Mouse (Mus musculus) myocyte (in vitro differentiated cells): ENCODE results near the gene Acbd4. TPM values are rescaled to one million over a fixed set of nuclear protein-coding genes. Genes with fewer than 3 reads are reported as not detected.
A peak's percentile ranks its signal among the peaks of the same experiment; 100 is the strongest.

Experiments used
- H3K27me3 ChIP-seq: one replicate; pipeline ENCODE4 v1.6.1; 2011; ENCODE audit not compliant: control insufficient read depth, insufficient read depth, insufficient read length
- H3K36me3 ChIP-seq: one replicate; pipeline ENCODE4 v1.6.1; 2011; ENCODE audit not compliant: control insufficient read depth, insufficient read depth
- H3K4me2 ChIP-seq: one replicate; pipeline ENCODE4 v1.6.1; 2011; ENCODE audit warnings: low read depth, control low read depth
- H3K4me3 ChIP-seq: one replicate; pipeline ENCODE4 v1.5.1; 2011; ENCODE audit warnings: mild to moderate bottlenecking, control low read depth, moderate library complexity
- H3K79me2 ChIP-seq: one replicate; pipeline ENCODE4 v1.6.1; 2011; ENCODE audit not compliant: control insufficient read depth, insufficient read depth
- H3ac ChIP-seq: one replicate; pipeline ENCODE4 v1.6.1; 2011; ENCODE audit not compliant: control insufficient read depth, insufficient read length
- CEBPB ChIP-seq: IDR thresholded peaks from 2 replicates; pipeline ENCODE4 v1.6.1; 2011; ENCODE audit warnings: mild to moderate bottlenecking, moderate library complexity; ENCODE audit not compliant: poor library complexity, insufficient read depth, severe bottlenecking
- E2F4 ChIP-seq: IDR thresholded peaks from one replicate; pipeline ENCODE4 v1.6.1; 2011; ENCODE audit warnings: mild to moderate bottlenecking, control low read depth, moderate library complexity; ENCODE audit not compliant: insufficient read depth
- MAX ChIP-seq: IDR thresholded peaks from one replicate; pipeline ENCODE4 v1.6.1; 2011; ENCODE audit warnings: low read depth, mild to moderate bottlenecking, control low read depth
- MYOD1 ChIP-seq, 3 experiments: IDR thresholded peaks; one replicate each; pipeline ENCODE4 v1.6.1; 2011; ENCODE audit warnings: control low read depth in 2 of 3, low read depth in 2 of 3, mild to moderate bottlenecking in 2 of 3, moderate library complexity in 1 of 3; ENCODE audit not compliant: insufficient read length in 2 of 3, control insufficient read depth in 1 of 3
- MYOG ChIP-seq, 3 experiments: IDR thresholded peaks; one replicate each; pipeline ENCODE4 v1.6.1; 2011; ENCODE audit warnings: control low read depth in 2 of 3, low read depth in 2 of 3, mild to moderate bottlenecking in 2 of 3; ENCODE audit not compliant: insufficient read length in 2 of 3, control insufficient read depth in 1 of 3, insufficient read depth in 1 of 3
- POLR2A ChIP-seq: IDR thresholded peaks from one replicate; pipeline ENCODE4 v1.6.1; 2011; ENCODE audit warnings: low read depth, mild to moderate bottlenecking, control low read depth, moderate library complexity; ENCODE audit not compliant: insufficient read length
- POLR2AphosphoS2 ChIP-seq: IDR thresholded peaks from one replicate; pipeline ENCODE4 v1.6.1; 2011; ENCODE audit warnings: low read depth, control low read depth; ENCODE audit not compliant: insufficient read length
- REST ChIP-seq: IDR thresholded peaks from one replicate; pipeline ENCODE4 v1.6.1; 2011; ENCODE audit warnings: mild to moderate bottlenecking, control low read depth, moderate library complexity; ENCODE audit not compliant: insufficient read depth, insufficient read length
- SRF ChIP-seq: IDR thresholded peaks from one replicate; pipeline ENCODE4 v1.6.1; 2011; ENCODE audit warnings: low read depth; ENCODE audit not compliant: control insufficient read depth, insufficient read length
- TCF12 ChIP-seq: IDR thresholded peaks from one replicate; pipeline ENCODE4 v1.6.1; 2011; ENCODE audit warnings: mild to moderate bottlenecking, control low read depth; ENCODE audit not compliant: poor library complexity, insufficient read depth, severe bottlenecking
- TCF3 ChIP-seq: IDR thresholded peaks from one replicate; pipeline ENCODE4 v1.6.1; 2011; ENCODE audit warnings: low read depth, control low read depth; ENCODE audit not compliant: insufficient read length
- USF1 ChIP-seq: IDR thresholded peaks from one replicate; pipeline ENCODE4 v1.6.1; 2011; ENCODE audit warnings: low read depth, mild to moderate bottlenecking, control low read depth, moderate library complexity
- polyA plus RNA-seq: library from polyadenylated mRNA; unstranded; fragments of >200 nt; fragmentation: generic; extraction: Trizol; gene quantifications from one replicate; pipeline ENCODE4 v1.2.1, GENCODE M21; 2012; ENCODE audit warnings: missing spikeins

Gene Acbd4
- polyA plus RNA-seq, 1 experiment, result 55.2 TPM

DNA sequence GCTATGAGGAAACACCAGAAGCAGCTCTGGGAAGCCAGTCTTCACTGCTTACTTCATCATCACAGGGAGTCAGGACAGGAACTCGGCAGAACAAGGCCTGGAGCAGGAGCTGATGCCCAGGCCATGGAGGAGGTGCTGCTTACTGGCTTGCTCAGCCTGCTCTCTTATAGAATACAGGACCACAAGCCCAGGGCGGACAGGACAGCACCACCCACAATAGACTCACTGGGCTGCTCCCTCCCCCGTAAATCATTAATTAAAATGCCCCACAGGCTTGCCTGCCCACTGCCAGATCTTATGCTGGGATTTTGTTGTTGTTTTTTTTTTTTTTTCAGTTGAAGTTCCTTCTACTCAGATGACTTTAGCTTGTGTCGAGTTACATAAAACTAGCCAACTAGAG lies 46.3 kb downstream of the Acbd4 start:
- no peak overlapping the region for H3K4me2 ChIP-seq
- no peaks in the 10 kb centered on the region for H3K36me3 ChIP-seq
- H3ac ChIP-seq, result no peak overlapping the region
- H3K4me3 ChIP-seq, result no peak overlapping the region
- no peaks in the 10 kb centered on the region for H3K27me3 ChIP-seq
- no peak for TF ChIP-seq SRF
- no peak for TF ChIP-seq MAX
- TF ChIP-seq POLR2AphosphoS2, result no peak
- TF ChIP-seq REST, result no peak
- no peak for TF ChIP-seq CEBPB
- TF ChIP-seq E2F4, result no peak
- no peaks in the 10 kb centered on the region for H3K79me2 ChIP-seq

DNA sequence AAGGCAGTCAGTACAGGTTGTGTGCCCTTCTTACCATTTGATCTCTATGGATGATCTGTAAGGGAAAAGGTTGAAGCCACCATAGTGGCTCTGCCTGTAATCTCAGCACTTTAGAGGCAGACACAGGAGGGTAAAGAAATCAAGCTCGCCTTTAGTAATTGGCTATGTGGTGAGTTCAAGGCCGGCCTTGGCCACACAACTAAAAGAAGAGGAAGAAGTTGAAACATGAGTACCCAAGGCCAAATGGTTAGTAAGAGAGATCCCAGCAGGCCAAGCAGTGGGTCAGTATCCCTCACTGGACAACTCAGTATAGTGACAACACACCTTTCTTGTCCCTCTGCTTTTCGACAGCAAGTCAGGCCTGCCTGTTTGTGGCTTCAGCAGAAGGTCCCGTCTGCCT lies 48.3 kb downstream of the Acbd4 start:
- H3K79me2 ChIP-seq, result no peaks in the 10 kb centered on the region

GRCm38 (mm10) chr11:103158621-103159478 lies 57.4 kb downstream of the Acbd4 start:
- no peaks in the 10 kb centered on the region for H3K36me3 ChIP-seq

More for the DNA sequence above, 48.3 kb downstream of the Acbd4 start:
- H3K27me3 ChIP-seq, result no peaks in the 10 kb centered on the region
- no peaks in the 10 kb centered on the region for H3K36me3 ChIP-seq
- no peak overlapping the region for H3K4me2 ChIP-seq
- no peak overlapping the region for H3K4me3 ChIP-seq
- TF ChIP-seq TCF3 (no peak), REST (no peak), MYOD1 (IDR thresholded peaks at IDR 0.05; ENCODE audit: control insufficient read depth in 1 of 3, insufficient read length in 2 of 3, low read depth in 2 of 3) (no peak), MAX (no peak), TCF12 (no peak), E2F4 (no peak), POLR2A (no peak)
- H3ac ChIP-seq, result no peak overlapping the region

DNA sequence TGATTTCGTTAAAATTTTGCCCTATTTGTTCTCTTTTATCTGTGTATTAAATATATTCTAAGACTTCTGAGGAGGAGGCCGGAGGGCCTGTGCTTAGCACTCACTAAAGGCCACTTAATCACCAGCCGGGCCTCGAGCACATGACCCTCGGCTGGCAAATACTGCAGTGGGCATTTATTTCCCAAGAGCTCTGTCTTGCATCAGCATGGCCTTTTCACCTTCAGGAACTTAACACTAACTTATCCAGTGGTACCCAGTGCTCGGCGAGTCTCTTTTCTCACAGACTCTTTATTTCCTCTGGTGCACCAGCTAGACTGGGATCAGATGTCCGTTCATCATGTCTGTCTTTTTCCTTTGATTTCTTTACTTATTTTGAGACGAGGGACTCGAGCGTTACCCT lies 59.3 kb downstream of the Acbd4 start:
- H3K4me2 ChIP-seq, result no peak overlapping the region
- no peak overlapping the region for H3K4me3 ChIP-seq
- H3K36me3 ChIP-seq, result no peaks in the 10 kb centered on the region
- no peaks in the 10 kb centered on the region for H3K27me3 ChIP-seq
- no peaks in the 10 kb centered on the region for H3K79me2 ChIP-seq
- TF ChIP-seq E2F4 (no peak), POLR2AphosphoS2 (no peak), TCF12 (no peak), SRF (no peak), MYOD1 (IDR thresholded peaks at IDR 0.05; ENCODE audit: control insufficient read depth in 1 of 3, insufficient read length in 2 of 3, low read depth in 2 of 3) (no peak), USF1 (no peak), REST (no peak), TCF3 (no peak), POLR2A (no peak), MYOG (IDR thresholded peaks at IDR 0.05; ENCODE audit: control insufficient read depth in 1 of 3, insufficient read depth in 1 of 3, insufficient read length in 2 of 3, low read depth in 2 of 3) (no peak), MAX (no peak), CEBPB (no peak)
- H3ac ChIP-seq, result no peak overlapping the region

More at GRCm38 (mm10) chr11:103158621-103159478, 57.4 kb downstream of the Acbd4 start:
- TF ChIP-seq CEBPB, result no peak
- peak; percentile 17 to 89 (median 65) for TF ChIP-seq MYOG (IDR thresholded peaks at IDR 0.05; ENCODE audit: control insufficient read depth in 1 of 3, insufficient read depth in 1 of 3, insufficient read length in 2 of 3, low read depth in 2 of 3)
- peak; percentile 42 for TF ChIP-seq POLR2A
- TF ChIP-seq USF1, result no peak
- TF ChIP-seq TCF3, result peak; percentile 46
- TF ChIP-seq MAX, result peak; percentile 5
- TF ChIP-seq SRF, result peak; percentile 55
- no peak for TF ChIP-seq E2F4
- peak; percentile 68 to 95 (median 93) for TF ChIP-seq MYOD1 (IDR thresholded peaks at IDR 0.05; ENCODE audit: control insufficient read depth in 1 of 3, insufficient read length in 2 of 3, low read depth in 2 of 3)
- TF ChIP-seq POLR2AphosphoS2, result peak; percentile 46
- no peak overlapping the region for H3ac ChIP-seq
- no peaks in the 10 kb centered on the region for H3K27me3 ChIP-seq
- no peaks in the 10 kb centered on the region for H3K79me2 ChIP-seq
- peak overlapping the region; percentile 94 for H3K4me2 ChIP-seq
- peak overlapping the region; percentile 22 for H3K4me3 ChIP-seq

DNA sequence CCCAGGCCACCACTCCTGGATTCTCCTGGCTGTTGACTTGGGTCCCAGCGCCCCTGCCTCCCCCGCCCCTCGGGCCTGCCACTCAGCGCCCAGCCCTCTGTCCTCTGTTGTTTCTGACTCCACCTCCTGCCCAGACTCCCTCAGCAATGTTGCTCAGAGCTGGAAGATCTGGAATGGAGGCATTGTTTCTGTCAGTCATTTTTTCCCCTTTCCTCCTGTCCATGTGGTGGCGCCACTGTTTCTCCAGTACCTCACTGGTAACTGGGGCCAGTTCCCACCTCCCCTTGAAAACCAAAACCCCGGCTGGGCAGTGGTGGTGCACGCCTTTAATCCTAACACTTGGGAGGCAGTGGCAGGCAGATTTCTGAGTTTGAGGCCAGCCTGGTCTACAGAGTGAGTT lies 60.0 kb downstream of the Acbd4 start:
- H3K79me2 ChIP-seq, result no peaks in the 10 kb centered on the region
- no peak for TF ChIP-seq SRF
- TF ChIP-seq MYOD1 (IDR thresholded peaks at IDR 0.05; ENCODE audit: control insufficient read depth in 1 of 3, insufficient read length in 2 of 3, low read depth in 2 of 3), result no peak
- TF ChIP-seq TCF12, result no peak
- no peak for TF ChIP-seq POLR2AphosphoS2
- no peak for TF ChIP-seq POLR2A
- TF ChIP-seq E2F4, result no peak
- no peak for TF ChIP-seq CEBPB
- TF ChIP-seq REST, result no peak
- no peak for TF ChIP-seq TCF3
- no peak for TF ChIP-seq MYOG (IDR thresholded peaks at IDR 0.05; ENCODE audit: control insufficient read depth in 1 of 3, insufficient read depth in 1 of 3, insufficient read length in 2 of 3, low read depth in 2 of 3)
- no peak for TF ChIP-seq USF1
- TF ChIP-seq MAX, result no peak
- no peaks in the 10 kb centered on the region for H3K27me3 ChIP-seq
- H3K4me2 ChIP-seq, result no peak overlapping the region
- H3K36me3 ChIP-seq, result no peaks in the 10 kb centered on the region
- H3K4me3 ChIP-seq, result no peak overlapping the region
- H3ac ChIP-seq, result no peak overlapping the region
